Mouse (Mus musculus) intestine, embryonic 14.5 days (tissue): ENCODE results near the gene Zfp428. TPM values are rescaled to one million over a fixed set of nuclear protein-coding genes. Genes with fewer than 3 reads are reported as not detected.

Experiments used
- ATAC-seq: fragments of 200-750 bp; cut with Nextera tagmentation; replicated peaks from 2 replicates; pipeline ENCODE4 v1.8.0; 2017; ENCODE audit warnings: low read depth, moderate number of reproducible peaks, moderate TSS enrichment, moderate library complexity; ENCODE audit not compliant: low FRiP score, low TSS enrichment
- DNase-seq: peaks from one replicate; pipeline ENCODE4 v3.0.0-alpha.2; 2018; ENCODE audit warnings: low spot score
- H3K27ac ChIP-seq: fragments of 300-500 bp; sonication (generic); 2 replicates; pipeline ENCODE4 v1.5.1; 2014; ENCODE audit warnings: low read depth, mild to moderate bottlenecking, control low read depth
- H3K27me3 ChIP-seq: fragments of 300-500 bp; sonication (generic); replicated peaks from 2 replicates; pipeline ENCODE4 v1.6.1; 2014; ENCODE audit warnings: low read length, control low read depth; ENCODE audit not compliant: control insufficient read depth, insufficient read depth
- H3K36me3 ChIP-seq: fragments of 300-500 bp; sonication (generic); 2 replicates; pipeline ENCODE4 v1.6.1; 2014; ENCODE audit warnings: low read length, control low read depth; ENCODE audit not compliant: control insufficient read depth, insufficient read depth
- H3K4me1 ChIP-seq: fragments of 300-500 bp; sonication (generic); replicated peaks from 2 replicates; pipeline ENCODE4 v1.6.1; 2014; ENCODE audit warnings: low read length, control low read depth, mixed read lengths; ENCODE audit not compliant: control insufficient read depth, insufficient read depth
- H3K4me2 ChIP-seq: fragments of 300-500 bp; sonication (generic); 2 replicates; pipeline ENCODE4 v1.6.1; 2014; ENCODE audit warnings: low read length
- H3K4me3 ChIP-seq: fragments of 300-500 bp; sonication (generic); 2 replicates; pipeline ENCODE4 v1.5.1; 2014; ENCODE audit warnings: low read depth, low read length, control low read depth, mixed read lengths
- H3K9ac ChIP-seq: fragments of 300-500 bp; sonication (generic); 2 replicates; pipeline ENCODE4 v1.6.1; 2014; ENCODE audit warnings: mild to moderate bottlenecking, low read length
- H3K9me3 ChIP-seq: fragments of 300-500 bp; sonication (generic); 2 replicates; pipeline ENCODE4 v1.6.1; 2016; ENCODE audit warnings: low read length, control low read depth; ENCODE audit not compliant: control insufficient read depth
- WGBS: fragments of 180-500 bp; shearing (Covaris S2); extraction: QIAGEN DNeasy Blood & Tissue Kit; methylation state at CpG from one replicate; pipeline ENCODE4 v1.1.7; 2014; 5-methylcytosine and 5-hydroxymethylcytosine counted together
- polyA plus RNA-seq: library from polyadenylated mRNA; unstranded; fragments of >200 nt; fragmentation: Nextera tagmentation; extraction: Ambion mirVana; gene quantifications from 2 replicates; pipeline ENCODE4 v1.2.1, GENCODE M21; 2014

Zfp428 gene
- polyA plus RNA-seq, 1 experiment from 2014 or later: 30.3 TPM

- Histone ChIP-seq H3K4me2 (no peak overlapping the region), H3K27ac (no peak overlapping the region), H3K9me3 (no peaks in the 10 kb centered on the region), H3K4me3 (no peak overlapping the region), H3K4me1 (no peaks in the 10 kb centered on the region), H3K9ac (no peak overlapping the region), H3K36me3 (no peaks in the 10 kb centered on the region), H3K27me3 (peaks cover 16% of the 10 kb centered on the region)
- ATAC-seq (no peak), DNase-seq (no peak)
- WGBS: 82% methylated on average over 9 of the region's 9 CpGs
Measured at GRCm38 (mm10) chr7:24485481-24485880, 21.3 kb upstream of the Zfp428 start.

GRCm38 (mm10) chr7:24486654-24487130 lies 20.1 kb upstream of the Zfp428 start:
- Histone ChIP-seq H3K4me2 (no peak overlapping the region), H3K27ac (no peak overlapping the region)
- 46% methylated on average over 9 of the region's 9 CpGs for WGBS

GRCm38 (mm10) chr7:24487403-24487802 lies 19.4 kb upstream of the Zfp428 start:
- no peak for ATAC-seq
- WGBS: 51% methylated on average over 3 of the region's 3 CpGs

More at GRCm38 (mm10) chr7:24486654-24487130, 20.1 kb upstream of the Zfp428 start:
- H3K36me3 ChIP-seq: no peaks in the 10 kb centered on the region
- DNase-seq (no peak), ATAC-seq (no peak)
- H3K9ac ChIP-seq: no peak overlapping the region
- no peaks in the 10 kb centered on the region for H3K9me3 ChIP-seq
- H3K4me1 ChIP-seq: no peaks in the 10 kb centered on the region
- H3K4me3 ChIP-seq: no peak overlapping the region
- peaks cover 12% of the 10 kb centered on the region; the same call in 1 of the 2 replicates for H3K27me3 ChIP-seq

GRCm38 (mm10) chr7:24488303-24488702 lies 18.5 kb upstream of the Zfp428 start:
- WGBS: 83% methylated on average over 8 of the region's 8 CpGs
- no peak overlapping the region for H3K27ac ChIP-seq
- H3K27me3 ChIP-seq: peaks cover 3% of the 10 kb centered on the region; the same call in 1 of the 2 replicates
- H3K4me3 ChIP-seq: no peak overlapping the region
- H3K4me2 ChIP-seq: no peak overlapping the region
- H3K9me3 ChIP-seq: no peaks in the 10 kb centered on the region
- DNase-seq (no peak), ATAC-seq (no peak)
- H3K9ac ChIP-seq: no peak overlapping the region
- H3K4me1 ChIP-seq: no peaks in the 10 kb centered on the region
- no peaks in the 10 kb centered on the region for H3K36me3 ChIP-seq

More at GRCm38 (mm10) chr7:24487403-24487802, 19.4 kb upstream of the Zfp428 start:
- Histone ChIP-seq H3K4me3 (no peak overlapping the region), H3K4me1 (no peaks in the 10 kb centered on the region), H3K27ac (no peak overlapping the region), H3K9ac (no peak overlapping the region), H3K27me3 (peaks cover 9% of the 10 kb centered on the region; the same call in 1 of the 2 replicates), H3K9me3 (no peaks in the 10 kb centered on the region), H3K36me3 (no peaks in the 10 kb centered on the region), H3K4me2 (no peak overlapping the region)
- no peak for DNase-seq

GRCm38 (mm10) chr7:24499856-24500577 lies 6.8 kb upstream of the Zfp428 start:
- H3K9me3 ChIP-seq: peaks cover 3% of the 10 kb centered on the region; the same call in 1 of the 2 replicates
- WGBS: 8% methylated on average over 43 of the region's 43 CpGs
- peaks cover 36% of the 10 kb centered on the region for H3K27me3 ChIP-seq
- H3K4me2 ChIP-seq: peak overlapping the region; percentile 64
- no peak overlapping the region for H3K27ac ChIP-seq
- H3K36me3 ChIP-seq: no peaks in the 10 kb centered on the region
- peak overlapping the region; percentile 27 for H3K4me3 ChIP-seq
- DNase-seq (peak; percentile 61), ATAC-seq (peak; percentile 37; the same call in 1 of the 2 replicates)
- peaks cover 16% of the 10 kb centered on the region for H3K4me1 ChIP-seq
- peak overlapping the region; percentile 23; the same call in 1 of the 2 replicates for H3K9ac ChIP-seq

- peaks cover 3% of the 10 kb centered on the region; the same call in 1 of the 2 replicates for H3K9me3 ChIP-seq
- DNase-seq (peak; percentile 75), ATAC-seq (no peak)
- H3K36me3 ChIP-seq: no peaks in the 10 kb centered on the region
- H3K27me3 ChIP-seq: peaks cover 36% of the 10 kb centered on the region
- no peak overlapping the region for H3K4me2 ChIP-seq
- H3K4me3 ChIP-seq: no peak overlapping the region
- peaks cover 21% of the 10 kb centered on the region for H3K4me1 ChIP-seq
- no peak overlapping the region for H3K9ac ChIP-seq
- WGBS: 36% methylated on average over 7 of the region's 7 CpGs
- no peak overlapping the region for H3K27ac ChIP-seq
Measured at GRCm38 (mm10) chr7:24500929-24501328, 5.9 kb upstream of the Zfp428 start.

- H3K9me3 ChIP-seq: peaks cover 3% of the 10 kb centered on the region; the same call in 1 of the 2 replicates
- WGBS: 48% methylated on average over 21 of the region's 21 CpGs
- H3K4me3 ChIP-seq: no peak overlapping the region
- H3K9ac ChIP-seq: no peak overlapping the region
- peaks cover 36% of the 10 kb centered on the region for H3K27me3 ChIP-seq
- H3K4me2 ChIP-seq: no peak overlapping the region
- H3K4me1 ChIP-seq: peaks cover 24% of the 10 kb centered on the region
- DNase-seq: no peak
- no peaks in the 10 kb centered on the region for H3K36me3 ChIP-seq
- no peak for ATAC-seq
- no peak overlapping the region for H3K27ac ChIP-seq
Measured at GRCm38 (mm10) chr7:24501492-24501891, 5.3 kb upstream of the Zfp428 start.

- peaks cover 26% of the 10 kb centered on the region for H3K27me3 ChIP-seq
- H3K9me3 ChIP-seq: peaks cover 3% of the 10 kb centered on the region; the same call in 1 of the 2 replicates
- no peak overlapping the region for H3K4me3 ChIP-seq
- peak overlapping the region; percentile 6; the same call in 1 of the 2 replicates for H3K4me2 ChIP-seq
- peaks cover 24% of the 10 kb centered on the region for H3K4me1 ChIP-seq
- no peak overlapping the region for H3K27ac ChIP-seq
- 17% methylated on average over 9 of the region's 10 CpGs for WGBS
- DNase-seq (no peak), ATAC-seq (no peak)
- H3K36me3 ChIP-seq: no peaks in the 10 kb centered on the region
- no peak overlapping the region for H3K9ac ChIP-seq
Measured at GRCm38 (mm10) chr7:24504004-24504403, 2.8 kb upstream of the Zfp428 start.
